Mouse (Mus musculus) testis, adult 2 months (tissue): ENCODE results near the gene Ppm1a.

Experiments used
- CTCF ChIP-seq: fragments of 200-500 bp; IDR thresholded peaks from 2 replicates; pipeline ENCODE4 v1.5.1; 2012; ENCODE audit warnings: low read depth, mild to moderate bottlenecking, inconsistent platforms, low read length, moderate library complexity; ENCODE audit not compliant: control insufficient read depth, insufficient read depth, insufficient replicate concordance
- POLR2A ChIP-seq: fragments of 200-500 bp; IDR thresholded peaks from 2 replicates; pipeline ENCODE4 v1.6.1; 2012; ENCODE audit warnings: low read depth, mild to moderate bottlenecking, inconsistent platforms, low read length, moderate library complexity; ENCODE audit not compliant: control insufficient read depth

GRCm38 (mm10) chr12:72762502-72762901 is 5.2 kb downstream of the Ppm1a start:
- TF ChIP-seq CTCF (no peak), POLR2A (no peak)
